Comparison of ENCODE assay signal across 28 mouse cellular contexts in genomic region chr16:84111610-84112009, GRCm38 (mm10).
DNase-seq lines count a peak whose midpoint lies in the region.
"Had no signal": no experiment of that assay in that cellular context is flagged by ENCODE, and none has a peak within 500 bp of the region (broad histone marks: within the 10 kb centered on the region; RNA-seq: fewer than 3 reads in every experiment).

No protein-coding gene starts in this region.

- 80% methylated on average over 5 of the region's 5 CpGs for WGBS in midbrain, embryonic 10.5 days

- peak; percentile 43 to 61 for DNase-seq in frontal cortex, adult 2 months (ENCODE audit: extremely low spot score in 1 of 2, low spot score in 1 of 2)
- DNase-seq in frontal cortex, postnatal 10 days (ENCODE audit: low spot score in 2 of 2) = no peak
- peak; percentile 5 to 8 for DNase-seq in right cerebral cortex, adult 2 months (ENCODE audit: low spot score in 2 of 2)
- DNase-seq in right cerebral cortex, postnatal 4 days = no peak
- peak; percentile 45 to 47 for DNase-seq in left cerebral cortex, adult 9 months (ENCODE audit: low spot score in 2 of 2)
- no peak for DNase-seq in neural tube, embryonic 10.5 days (ENCODE audit: extremely low spot score, low spot score)
- DNase-seq in midbrain, embryonic 10.5 days (ENCODE audit: low spot score) = no peak
- DNase-seq: adrenal gland, postnatal 10 days; adrenal gland, postnatal 36 days; B cell, adult 2 months; cerebellum, adult 11-12 months; cerebellum, adult 8-10 months; cerebellum, postnatal 10 days; cerebellum, postnatal 36 days; gastrocnemius, adult 2 months; gastrocnemius, postnatal 14 days; heart, adult 18-20 months; heart, postnatal 10 days; heart, postnatal 36 days had no signal

- H3K4me1 ChIP-seq in midbrain, embryonic 10.5 days = no peaks in the 10 kb centered on the region
- H3K4me1 ChIP-seq: forebrain, embryonic 10.5 days; forebrain, embryonic 13.5 days; heart, embryonic 12.5 days; heart, embryonic 15.5 days; hindbrain, embryonic 10.5 days; hindbrain, embryonic 13.5 days had no signal

- H3K27ac ChIP-seq in midbrain, embryonic 10.5 days (replicated peaks) = no peak overlapping the region
- H3K27ac ChIP-seq: forebrain, embryonic 10.5 days; forebrain, embryonic 13.5 days; gastrocnemius, adult 2 months; heart, embryonic 15.5 days; hindbrain, embryonic 10.5 days; hindbrain, embryonic 13.5 days had no signal

- no peaks in the 10 kb centered on the region for H3K9me3 ChIP-seq in midbrain, embryonic 10.5 days (replicated peaks)
- H3K9me3 ChIP-seq: forebrain, embryonic 10.5 days; forebrain, embryonic 13.5 days; heart, embryonic 12.5 days; heart, embryonic 15.5 days; hindbrain, embryonic 10.5 days; hindbrain, embryonic 13.5 days had no signal

- H3K27me3 ChIP-seq in midbrain, embryonic 10.5 days (ENCODE audit: low read depth, poor library complexity, severe bottlenecking) = no peaks in the 10 kb centered on the region
- H3K27me3 ChIP-seq: CH12.LX; forebrain, embryonic 13.5 days; heart, embryonic 12.5 days; heart, embryonic 15.5 days; hindbrain, embryonic 13.5 days; Patski had no signal

- no peaks in the 10 kb centered on the region for H3K36me3 ChIP-seq in midbrain, embryonic 10.5 days
- H3K36me3 ChIP-seq: forebrain, embryonic 10.5 days; G1E; heart, embryonic 12.5 days; heart, embryonic 15.5 days; hindbrain, embryonic 10.5 days; hindbrain, embryonic 13.5 days had no signal

- H3K4me3 ChIP-seq in midbrain, embryonic 10.5 days = no peak overlapping the region
- H3K4me3 ChIP-seq: forebrain, embryonic 10.5 days; forebrain, embryonic 13.5 days; gastrocnemius, adult 2 months; heart, embryonic 12.5 days; heart, embryonic 15.5 days; hindbrain, embryonic 10.5 days; hindbrain, embryonic 13.5 days had no signal

Comparison
In these comparisons a context has a peak if more than half of its experiments do, and no peak if none do; other contexts are left out.
1. DNase-seq: peak in frontal cortex, adult 2 months (2 of 2), right cerebral cortex, adult 2 months (2 of 2) and left cerebral cortex, adult 9 months (2 of 2); none in frontal cortex, postnatal 10 days (0 of 2), right cerebral cortex, postnatal 4 days (single experiment), neural tube, embryonic 10.5 days (single experiment) and midbrain, embryonic 10.5 days (single experiment).